Mouse (Mus musculus) ES-E14 (cell line): ENCODE measurements around the gene Prg4. TPM values are rescaled to one million over a fixed set of nuclear protein-coding genes. Genes with fewer than 3 reads are reported as not detected.

ENCODE experiments used
- DNase-seq: peaks from one replicate; pipeline ENCODE4 v3.0.0-alpha.2; 2013; ENCODE audit warnings: low read depth, low spot score
- H3K27ac ChIP-seq: 2 replicates; pipeline ENCODE4 v1.5.1; 2012; ENCODE audit warnings: low read depth, mild to moderate bottlenecking, low read length, moderate library complexity, mixed read lengths; ENCODE audit not compliant: poor library complexity, insufficient read depth, severe bottlenecking
- H3K36me3 ChIP-seq: 2 replicates; pipeline ENCODE4 v1.6.1; 2012; ENCODE audit warnings: mild to moderate bottlenecking, low read length, moderate library complexity, mixed read lengths; ENCODE audit not compliant: control insufficient read depth, poor library complexity, insufficient read depth, severe bottlenecking
- H3K4me1 ChIP-seq, 2 experiments: fragments of 150-350 bp in 1 of 2; sonication (generic) in 1 of 2; 2 replicates each; pipeline ENCODE4 v1.6.1; 2012; ENCODE audit warnings: low read length in 2 of 2, mild to moderate bottlenecking in 1 of 2, mixed read lengths in 1 of 2; ENCODE audit not compliant: control insufficient read depth in 2 of 2, insufficient read depth in 2 of 2, poor library complexity in 1 of 2
- H3K4me3 ChIP-seq, 2 experiments: fragments of 150-350 bp in 1 of 2; sonication (generic) in 1 of 2; 2 replicates each; pipeline ENCODE4 v1.5.1; 2012; ENCODE audit warnings: low read length in 2 of 2, low read depth in 1 of 2, mild to moderate bottlenecking in 1 of 2, mixed read lengths in 1 of 2; ENCODE audit not compliant: insufficient read depth in 1 of 2, poor library complexity in 1 of 2, severe bottlenecking in 1 of 2
- H3K9ac ChIP-seq: 2 replicates; pipeline ENCODE4 v1.6.1; 2012; ENCODE audit warnings: low read depth, mild to moderate bottlenecking, low read length, mixed read lengths; ENCODE audit not compliant: poor library complexity, insufficient read depth, severe bottlenecking
- H3K9me3 ChIP-seq: fragments of 150-350 bp; sonication (generic); 2 replicates; pipeline ENCODE4 v1.6.1; 2012; ENCODE audit warnings: low read depth, mild to moderate bottlenecking, low read length; ENCODE audit not compliant: control insufficient read depth, insufficient read depth
- CHD2 ChIP-seq: IDR thresholded peaks from 2 replicates; pipeline ENCODE4 v1.6.1; 2014; ENCODE audit warnings: mild to moderate bottlenecking, low read depth, low read length, inconsistent platforms
- HCFC1 ChIP-seq: IDR thresholded peaks from 2 replicates; pipeline ENCODE4 v1.6.1; 2012; ENCODE audit warnings: low read length, inconsistent platforms, borderline replicate concordance; ENCODE audit not compliant: insufficient read depth
- MAFK ChIP-seq: IDR thresholded peaks from 2 replicates; pipeline ENCODE4 v1.6.1; 2014; ENCODE audit warnings: mild to moderate bottlenecking, low read depth, low read length, inconsistent platforms; ENCODE audit not compliant: insufficient read depth
- ZC3H11A ChIP-seq: IDR thresholded peaks from 2 replicates; pipeline ENCODE4 v1.6.1; 2012; ENCODE audit warnings: low read depth, mild to moderate bottlenecking, inconsistent platforms, low read length, borderline replicate concordance
- ZNF384 ChIP-seq: IDR thresholded peaks from 2 replicates; pipeline ENCODE4 v1.6.1; 2012; ENCODE audit warnings: low read depth, low read length, inconsistent platforms
- in situ Hi-C, 2 experiments: fragments of 600-800 bp; cut with MboI; formaldehyde crosslinking; loops; one replicate each; pipeline ENCODE4 v1.15.1; 2025; ENCODE audit warnings: low sequenced_read_pairs in 2 of 2, inconsistent platforms in 1 of 2; ENCODE audit not compliant: unreplicated experiment in 2 of 2
- total RNA-seq: library from RNA; depleted of rRNA; stranded (reverse); fragments of 300-350 nt; gene quantifications from 2 replicates; pipeline ENCODE4 v1.2.3, GENCODE M21; 2012; rRNA removed

Prg4 gene
- total RNA-seq: 0.16 and 0.22 TPM in 2 replicates

DNA sequence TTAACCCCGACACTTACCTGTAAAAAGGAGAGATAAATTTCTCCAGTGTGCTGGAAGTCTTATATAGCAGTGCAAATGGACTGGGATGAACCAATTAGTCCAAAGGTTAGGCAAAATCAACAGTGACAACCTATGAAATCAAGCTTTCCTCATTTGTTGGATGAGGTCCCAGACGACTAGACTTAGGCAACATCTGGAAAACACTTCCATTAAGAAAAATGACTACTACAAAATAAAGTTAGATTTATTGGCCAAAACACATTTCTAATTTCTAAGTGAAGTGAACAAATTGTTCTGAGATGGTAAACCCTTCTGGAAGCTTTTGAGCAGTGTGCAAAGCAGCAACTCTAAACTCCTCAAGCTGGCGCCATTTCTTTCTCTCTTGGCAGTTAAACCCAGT, at the start of gene Prg4:
Prg4 (minus strand) TSS at position 34 of the 400 bp plus-strand sequence.
- no peak for DNase-seq
- H3K9me3 ChIP-seq: no peaks in the 10 kb centered on the region
- H3K27ac ChIP-seq: no peak within 1 kb of the TSS
- H3K4me3 ChIP-seq: no peak within 1 kb of the TSS
- TF ChIP-seq CHD2 (no peak), ZNF384 (no peak), ZC3H11A (no peak), MAFK (no peak), HCFC1 (no peak)
- no peaks in the 10 kb centered on the region for H3K36me3 ChIP-seq
- in situ Hi-C loops: no loop called here
- no peak within 1 kb of the TSS for H3K9ac ChIP-seq
- no peaks in the 10 kb centered on the region for H3K4me1 ChIP-seq

DNA sequence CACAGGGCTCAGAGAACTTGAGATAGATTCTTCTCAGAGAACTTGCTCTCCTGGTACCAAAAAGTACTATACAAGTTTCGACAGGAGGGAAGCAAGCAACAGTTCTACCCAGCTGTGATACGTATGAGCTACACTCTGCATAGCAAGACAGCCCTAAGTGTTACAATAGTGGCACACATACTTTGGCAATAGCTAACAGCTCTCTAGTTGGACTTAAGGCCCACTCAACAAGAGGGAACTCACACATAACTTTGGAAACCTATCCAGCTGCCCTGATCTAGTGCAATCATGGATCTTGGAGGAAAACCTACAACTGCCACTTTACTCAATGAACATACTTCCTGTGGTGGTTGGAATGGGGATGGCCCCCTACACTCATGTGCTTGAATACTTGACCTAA, 47.1 kb upstream of the Prg4 start:
- H3K9ac ChIP-seq: no peak overlapping the region
- H3K27ac ChIP-seq: no peak overlapping the region
- H3K4me3 ChIP-seq: no peak overlapping the region
- H3K9me3 ChIP-seq: no peaks in the 10 kb centered on the region
- DNase-seq: no peak
- no peaks in the 10 kb centered on the region for H3K36me3 ChIP-seq
- in situ Hi-C loops: no loop called here
- no peaks in the 10 kb centered on the region for H3K4me1 ChIP-seq
- TF ChIP-seq CHD2: no peak
- no peak for TF ChIP-seq MAFK
- TF ChIP-seq HCFC1: no peak
- TF ChIP-seq ZC3H11A: no peak
- no peak for TF ChIP-seq ZNF384

DNA sequence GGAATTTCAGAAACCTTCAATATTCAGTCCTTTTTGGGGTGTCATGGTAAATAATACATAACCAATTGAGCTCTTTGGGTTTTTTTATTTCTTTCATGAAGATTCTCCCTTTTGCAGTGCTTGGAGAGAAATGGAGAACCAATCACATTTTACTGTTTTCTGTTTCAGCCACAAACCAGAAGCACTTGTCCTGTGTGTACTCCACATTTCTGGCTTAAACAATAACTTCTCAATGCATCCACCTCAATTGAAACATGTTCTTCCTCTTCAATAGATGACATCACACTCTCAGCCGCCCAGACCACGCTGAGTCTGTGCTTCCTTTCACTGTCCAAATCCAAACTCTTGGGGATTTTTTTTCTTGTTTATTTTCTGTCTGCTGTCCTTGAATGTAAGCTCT, 39.8 kb upstream of the Prg4 start:
- no peak for TF ChIP-seq HCFC1
- no peak for TF ChIP-seq CHD2
- no peak for TF ChIP-seq ZC3H11A
- no peak for TF ChIP-seq ZNF384
- no peak for TF ChIP-seq MAFK
- no peaks in the 10 kb centered on the region for H3K9me3 ChIP-seq
- no peak overlapping the region for H3K27ac ChIP-seq
- no peak overlapping the region for H3K9ac ChIP-seq
- H3K4me1 ChIP-seq: no peaks in the 10 kb centered on the region
- no peak overlapping the region for H3K4me3 ChIP-seq
- no peak for DNase-seq
- in situ Hi-C loops: no loop called here
- no peaks in the 10 kb centered on the region for H3K36me3 ChIP-seq

DNA sequence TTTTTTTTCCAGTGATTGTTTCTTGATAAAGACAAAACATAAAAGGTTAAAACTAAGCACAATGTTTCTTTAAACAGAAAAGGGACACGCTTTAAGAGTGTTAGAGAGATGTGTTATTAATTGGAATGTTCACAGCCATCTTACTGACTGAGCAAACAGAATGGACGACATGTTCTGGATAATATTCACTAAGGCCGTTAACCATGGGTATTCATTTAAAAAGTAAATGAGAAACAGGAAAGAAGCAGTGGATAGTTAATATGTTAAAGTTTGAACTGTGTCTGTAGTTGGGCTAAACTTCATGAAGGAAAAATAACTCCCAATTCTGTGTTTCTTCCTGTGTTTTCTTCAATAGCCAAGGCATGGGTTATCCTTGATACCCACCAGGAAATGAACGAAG, 37.4 kb upstream of the Prg4 start:
- Histone ChIP-seq H3K4me3 (no peak overlapping the region), H3K27ac (no peak overlapping the region), H3K4me1 (no peaks in the 10 kb centered on the region), H3K9me3 (no peaks in the 10 kb centered on the region), H3K9ac (no peak overlapping the region), H3K36me3 (no peaks in the 10 kb centered on the region)
- DNase-seq: no peak
- in situ Hi-C loops: no loop called here
- TF ChIP-seq MAFK: no peak
- TF ChIP-seq HCFC1: no peak
- no peak for TF ChIP-seq ZNF384
- TF ChIP-seq CHD2: no peak
- TF ChIP-seq ZC3H11A: no peak

DNA sequence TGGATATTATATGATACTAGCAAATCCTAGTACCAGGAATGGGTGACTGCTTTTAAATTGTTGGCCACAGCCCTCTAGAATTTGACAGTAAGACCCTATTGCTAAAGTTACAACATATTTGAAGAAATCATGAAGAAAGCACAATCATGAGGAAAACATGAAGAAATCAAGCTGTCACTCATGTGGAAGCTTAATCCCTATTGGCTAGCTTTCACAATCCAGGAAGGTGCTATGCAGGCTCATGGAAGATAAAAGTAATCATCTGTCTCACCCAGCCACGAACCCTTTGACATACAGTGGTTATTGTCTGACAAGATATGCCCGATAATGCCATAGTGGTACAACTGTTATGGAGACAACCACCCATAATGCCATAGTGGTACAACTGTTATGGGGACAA, 32.2 kb upstream of the Prg4 start:
- Histone ChIP-seq H3K4me1 (no peaks in the 10 kb centered on the region; a peak in 1 of 4 replicates), H3K27ac (no peak overlapping the region), H3K4me3 (no peak overlapping the region), H3K36me3 (no peaks in the 10 kb centered on the region), H3K9ac (no peak overlapping the region), H3K9me3 (no peaks in the 10 kb centered on the region)
- in situ Hi-C loops: no loop called here
- no peak for DNase-seq
- TF ChIP-seq ZNF384 (no peak), MAFK (no peak), ZC3H11A (no peak), HCFC1 (no peak), CHD2 (no peak)
